Mouse (Mus musculus) testis, adult 10 weeks (tissue): ENCODE measurements around the gene Ccdc89. TPM values are rescaled to one million over a fixed set of nuclear protein-coding genes. Genes with fewer than 3 reads are reported as not detected.

Source experiments
- polyA plus RNA-seq: library from polyadenylated mRNA; stranded (reverse); fragments of 350-450 nt; fragmentation: Illumina TruSeq; extraction: RNeasy Lipid Tissue Mini Kit (QIAGEN cat#74804); gene quantifications from one replicate; pipeline ENCODE4 v1.2.3, GENCODE M21; 2014; ENCODE audit warnings: low read depth, low replicate concordance

Gene Ccdc89
- polyA plus RNA-seq = 70.6 TPM

GRCm38 (mm10) chr7:90426020-90427001 lies at the start of gene Ccdc89:
Gene Ccdc89, plus strand, starts transcription at chr7:90426577.

GRCm38 (mm10) chr7:90442518-90443080 lies 16.2 kb downstream of the Ccdc89 start, which contains the start of gene Crebzf:
Gene Crebzf, plus strand, starts transcription at chr7:90442729.

GRCm38 (mm10) chr7:90456845-90457468 lies 30.6 kb downstream of the Ccdc89 start, which contains the start of gene Tmem126a:
Gene Tmem126a, minus strand, starts transcription at chr7:90457229.

GRCm38 (mm10) chr7:90475793-90476312 lies 49.5 kb downstream of the Ccdc89 start, which contains the start of gene Tmem126b:
Gene Tmem126b, minus strand, starts transcription at chr7:90476001.

GRCm38 (mm10) chr7:90476313-90477245 lies 50.2 kb downstream of the Ccdc89 start, which contains the start of gene Dlg2:
Gene Dlg2, plus strand, starts transcription at chr7:90476672.

Other genes with a start within 250 kb of the Ccdc89 start
- 340 TPM for gene Ccdc83, start 160.8 kb upstream of the Ccdc89 start, polyA plus RNA-seq
- gene Sytl2, start 124.3 kb upstream of the Ccdc89 start, polyA plus RNA-seq = 5.2 TPM
- 49.3 TPM for gene Crebzf, start 16.2 kb downstream of the Ccdc89 start, polyA plus RNA-seq
- 53.7 TPM for gene Tmem126a, start 30.7 kb downstream of the Ccdc89 start, polyA plus RNA-seq
- gene Tmem126b, start 49.4 kb downstream of the Ccdc89 start, polyA plus RNA-seq = 7.1 TPM
- gene Dlg2, start 50.1 kb downstream of the Ccdc89 start, polyA plus RNA-seq = 53.4 TPM